Mouse (Mus musculus) small intestine, adult 2 months (tissue): ENCODE measurements around the gene Wasf1. TPM values are rescaled to one million over a fixed set of nuclear protein-coding genes. Genes with fewer than 3 reads are reported as not detected.

Experiments used
- H3K27ac ChIP-seq: fragments of 200-500 bp; 2 replicates; pipeline ENCODE4 v1.5.1; 2012; ENCODE audit warnings: low read depth, low read length, control low read depth, inconsistent platforms; ENCODE audit not compliant: insufficient read depth
- H3K27me3 ChIP-seq: fragments of 200-500 bp; 2 replicates; pipeline ENCODE4 v1.6.1; 2012; ENCODE audit warnings: mild to moderate bottlenecking, moderate library complexity, low read length, inconsistent platforms; ENCODE audit not compliant: control insufficient read depth, insufficient read depth
- H3K36me3 ChIP-seq: fragments of 200-500 bp; 2 replicates; pipeline ENCODE4 v1.6.1; 2012; ENCODE audit warnings: mild to moderate bottlenecking, low read length, control low read depth, inconsistent platforms; ENCODE audit not compliant: control insufficient read depth, insufficient read depth
- H3K4me1 ChIP-seq: fragments of 200-500 bp; 2 replicates; pipeline ENCODE4 v1.6.1; 2012; ENCODE audit warnings: low read length, inconsistent platforms, mixed read lengths; ENCODE audit not compliant: control insufficient read depth, insufficient read depth, insufficient read length
- H3K4me3 ChIP-seq: fragments of 200-500 bp; 2 replicates; pipeline ENCODE4 v1.5.1; 2012; ENCODE audit warnings: low read depth, mild to moderate bottlenecking, control low read depth, inconsistent platforms, low read length, moderate library complexity
- CTCF ChIP-seq: fragments of 200-500 bp; IDR thresholded peaks from 2 replicates; pipeline ENCODE4 v1.5.1; 2012; ENCODE audit warnings: low read depth, mild to moderate bottlenecking, control low read depth, inconsistent platforms, low read length, moderate library complexity, mixed read lengths; ENCODE audit not compliant: insufficient replicate concordance, insufficient read length; ENCODE audit errors: extremely low read depth
- POLR2A ChIP-seq: fragments of 200-500 bp; IDR thresholded peaks from 2 replicates; pipeline ENCODE4 v1.6.1; 2012; ENCODE audit warnings: low read depth, mild to moderate bottlenecking, control low read depth, inconsistent platforms, low read length, moderate library complexity
- WGBS: fragments of 180-500 bp; shearing (Covaris S2); methylation state at CpG from one replicate; pipeline ENCODE4 v1.1.7; 2018; 5-methylcytosine and 5-hydroxymethylcytosine counted together
- polyA plus RNA-seq: library from polyadenylated mRNA; depleted of rRNA; stranded (reverse); fragments of >200 nt; gene quantifications from 2 replicates; pipeline ENCODE4 v1.2.3, GENCODE M21; 2012; rRNA removed

The Wasf1 gene
- polyA plus RNA-seq, 1 experiment = 0.87 TPM

- no peaks in the 10 kb centered on the region for H3K27me3 ChIP-seq
- H3K27ac ChIP-seq = no peak overlapping the region
- 16% methylated on average over 16 of the region's 16 CpGs for WGBS
- no peaks in the 10 kb centered on the region for H3K36me3 ChIP-seq
- no peaks in the 10 kb centered on the region for H3K4me1 ChIP-seq
- no peak for TF ChIP-seq CTCF
- H3K4me3 ChIP-seq = no peak overlapping the region
Observed at GRCm38 (mm10) chr10:40969372-40970033, 86.2 kb downstream of the Wasf1 start.

GRCm38 (mm10) chr10:40970601-40971245, 87.4 kb downstream of the Wasf1 start:
- Histone ChIP-seq H3K27me3 (no peaks in the 10 kb centered on the region), H3K4me3 (no peak overlapping the region), H3K27ac (no peak overlapping the region), H3K36me3 (no peaks in the 10 kb centered on the region), H3K4me1 (no peaks in the 10 kb centered on the region)
- TF ChIP-seq CTCF (no peak), POLR2A (no peak)
- WGBS = 86% methylated on average over 12 of the region's 12 CpGs

- H3K27ac ChIP-seq = no peak overlapping the region
- no peaks in the 10 kb centered on the region for H3K36me3 ChIP-seq
- H3K4me3 ChIP-seq = no peak overlapping the region
- no peak for TF ChIP-seq POLR2A
- no peak for TF ChIP-seq CTCF
- 81% methylated on average over 5 of the region's 5 CpGs for WGBS
- H3K4me1 ChIP-seq = no peaks in the 10 kb centered on the region
- no peaks in the 10 kb centered on the region for H3K27me3 ChIP-seq
Observed at GRCm38 (mm10) chr10:40971256-40971655, 88.0 kb downstream of the Wasf1 start.

GRCm38 (mm10) chr10:40983761-40984160, 100.5 kb downstream of the Wasf1 start:
- no peak overlapping the region for H3K27ac ChIP-seq
- TF ChIP-seq CTCF = no peak
- TF ChIP-seq POLR2A = no peak
- no peaks in the 10 kb centered on the region for H3K4me1 ChIP-seq
- no peaks in the 10 kb centered on the region for H3K36me3 ChIP-seq
- no peak overlapping the region for H3K4me3 ChIP-seq
- no peaks in the 10 kb centered on the region for H3K27me3 ChIP-seq

GRCm38 (mm10) chr10:40984600-40984999, 101.3 kb downstream of the Wasf1 start:
- Histone ChIP-seq H3K27ac (no peak overlapping the region), H3K4me1 (no peaks in the 10 kb centered on the region), H3K4me3 (no peak overlapping the region), H3K27me3 (no peaks in the 10 kb centered on the region), H3K36me3 (no peaks in the 10 kb centered on the region)
- WGBS = 80% methylated on average over 3 of the region's 3 CpGs
- TF ChIP-seq CTCF = no peak
- no peak for TF ChIP-seq POLR2A

GRCm38 (mm10) chr10:40985350-40985749, 102.1 kb downstream of the Wasf1 start:
- H3K36me3 ChIP-seq = no peaks in the 10 kb centered on the region
- H3K27ac ChIP-seq = no peak overlapping the region
- H3K4me3 ChIP-seq = no peak overlapping the region
- H3K27me3 ChIP-seq = no peaks in the 10 kb centered on the region
- WGBS = 23% methylated on average over 9 of the region's 13 CpGs
- TF ChIP-seq CTCF = no peak
- no peak for TF ChIP-seq POLR2A
- no peaks in the 10 kb centered on the region for H3K4me1 ChIP-seq

Other genes with a start within 250 kb of the Wasf1 start
- gene Mettl24, start 200.2 kb upstream of the Wasf1 start, polyA plus RNA-seq = 2.0 and 2.4 TPM in 2 replicates
- 8.0 and 12.5 TPM in 2 replicates for gene Cdc40, start 164 bp upstream of the Wasf1 start, polyA plus RNA-seq
- 0.53 and 0.56 TPM in 2 replicates for gene Gpr6, start 188.8 kb downstream of the Wasf1 start, polyA plus RNA-seq